Mouse (Mus musculus) yolk sac, embryonic 10.5 days (tissue): ENCODE data around the gene Crebrf.

Source experiments
- DNase-seq: peaks from one replicate; pipeline ENCODE4 v3.0.0-alpha.2; 2017; ENCODE audit warnings: low spot score

Crebrf gene

GRCm38 (mm10) chr17:26715271-26715758 lies at the start of gene Crebrf:
TSS of gene Crebrf (plus strand) at chr17:26715650.
- peak; percentile 98 for DNase-seq

GRCm38 (mm10) chr17:26671268-26671667 lies 44.2 kb upstream of the Crebrf start:
- no peak for DNase-seq

GRCm38 (mm10) chr17:26675845-26676244 lies 39.6 kb upstream of the Crebrf start:
- DNase-seq, result no peak

- DNase-seq, result peak; percentile 93
These were observed 39.2 kb upstream of the Crebrf start for GRCm38 (mm10) chr17:26676252-26676615.

- no peak for DNase-seq
These were observed 38.7 kb upstream of the Crebrf start for GRCm38 (mm10) chr17:26676616-26677376.

- no peak for DNase-seq
These were observed 37.5 kb upstream of the Crebrf start for GRCm38 (mm10) chr17:26677711-26678637.

GRCm38 (mm10) chr17:26681276-26681675 lies 34.2 kb upstream of the Crebrf start:
- no peak for DNase-seq

- no peak for DNase-seq
These were observed 29.0 kb upstream of the Crebrf start for GRCm38 (mm10) chr17:26686334-26687000.

- DNase-seq, result no peak
These were observed 26.4 kb upstream of the Crebrf start for GRCm38 (mm10) chr17:26688795-26689735.

- no peak for DNase-seq
These were observed 25.6 kb upstream of the Crebrf start for GRCm38 (mm10) chr17:26689810-26690209.

GRCm38 (mm10) chr17:26690236-26690635 lies 25.2 kb upstream of the Crebrf start:
- no peak for DNase-seq

- no peak for DNase-seq
These were observed 24.3 kb upstream of the Crebrf start for GRCm38 (mm10) chr17:26691110-26691509.

- no peak for DNase-seq
These were observed 22.0 kb upstream of the Crebrf start for GRCm38 (mm10) chr17:26693424-26693823.

GRCm38 (mm10) chr17:26694171-26694570 lies 21.3 kb upstream of the Crebrf start:
- DNase-seq, result no peak

GRCm38 (mm10) chr17:26695193-26695592 lies 20.3 kb upstream of the Crebrf start:
- DNase-seq, result no peak

- no peak for DNase-seq
These were observed 16.6 kb upstream of the Crebrf start for GRCm38 (mm10) chr17:26698846-26699245.

GRCm38 (mm10) chr17:26699819-26700616 lies 15.4 kb upstream of the Crebrf start:
- DNase-seq, result peak; percentile 82

GRCm38 (mm10) chr17:26701565-26701964 lies 13.9 kb upstream of the Crebrf start:
- no peak for DNase-seq

GRCm38 (mm10) chr17:26702621-26703020 lies 12.8 kb upstream of the Crebrf start:
- DNase-seq, result no peak

- no peak for DNase-seq
These were observed 11.8 kb upstream of the Crebrf start for GRCm38 (mm10) chr17:26703671-26704070.
